Mouse (Mus musculus) ES-Bruce4 (cell line): Measurements from ENCODE around the gene Aph1b.

ENCODE experiments used
- CTCF ChIP-seq: IDR thresholded peaks from one replicate; pipeline ENCODE4 v1.8.1; 2011; ENCODE audit warnings: low read depth, low read length
- POLR2A ChIP-seq: IDR thresholded peaks from one replicate; pipeline ENCODE4 v1.8.1; 2011; ENCODE audit warnings: low read length; ENCODE audit not compliant: insufficient read depth

DNA sequence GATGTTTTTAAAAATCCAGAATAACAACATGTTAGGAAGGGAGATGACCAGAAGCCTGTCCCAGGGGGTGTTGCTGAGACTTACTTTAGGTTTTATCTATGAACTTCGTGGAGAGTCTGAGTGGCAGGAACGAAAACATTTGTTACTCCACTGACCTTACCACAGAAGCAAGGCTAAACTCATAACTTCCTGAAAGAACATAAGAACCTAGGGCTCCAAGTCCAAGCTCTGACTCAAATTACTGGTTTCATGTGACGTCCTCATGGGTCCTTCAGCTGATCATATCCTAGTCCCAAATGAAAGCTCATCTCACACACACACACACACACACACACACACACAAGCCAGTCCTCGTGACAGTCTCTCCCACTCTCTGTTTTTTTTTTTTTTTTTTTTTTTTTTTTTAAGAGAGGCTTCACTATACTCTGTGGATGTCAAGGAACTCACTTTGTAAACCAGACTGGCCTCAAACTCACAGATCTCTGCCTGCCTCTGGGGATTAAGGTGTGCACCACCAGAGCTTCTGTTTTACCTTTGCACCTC, 37.1 kb upstream of the Aph1b start:
- TF ChIP-seq CTCF = no peak
- no peak for TF ChIP-seq POLR2A
